Mouse (Mus musculus): ENCODE data around the gene Gimap4. TPM values are rescaled to one million over a fixed set of nuclear protein-coding genes. Genes with fewer than 3 reads are reported as not detected.

Gimap4 gene
- total RNA-seq, 1 experiment, result 0.67 TPM

- H3K9ac ChIP-seq (ENCODE audit: insufficient read depth, low read depth, low read length, poor library complexity, severe bottlenecking), result no peak overlapping the region
- H3K4me1 ChIP-seq (ENCODE audit: control insufficient read depth in 2 of 2, insufficient read depth in 2 of 2, low read length in 2 of 2, poor library complexity in 1 of 2), result peaks cover 4 to 14% of the 10 kb centered on the region in 2 experiments
- peak; percentile 12 for DNase-seq (ENCODE audit: low read depth, low spot score)
- TF ChIP-seq CHD2 (IDR thresholded peaks at IDR 0.05; ENCODE audit: low read depth, low read length) (no peak), ZNF384 (IDR thresholded peaks at IDR 0.05; ENCODE audit: low read depth, low read length) (peak; percentile 85)
- no peaks in the 10 kb centered on the region for H3K9me3 ChIP-seq (ENCODE audit: control insufficient read depth, insufficient read depth, low read depth, low read length)
- in situ Hi-C loops (cut with MboI; ENCODE audit: low sequenced_read_pairs in 2 of 2, unreplicated experiment in 2 of 2), result no loop called here
- H3K4me3 ChIP-seq (ENCODE audit: insufficient read depth in 1 of 2, low read depth in 1 of 2, low read length in 2 of 2, poor library complexity in 1 of 2, severe bottlenecking in 1 of 2), result no peak overlapping the region
- no peak overlapping the region for H3K27ac ChIP-seq (ENCODE audit: insufficient read depth, low read depth, low read length, poor library complexity, severe bottlenecking)
- H3K36me3 ChIP-seq (ENCODE audit: control insufficient read depth, insufficient read depth, low read length, poor library complexity, severe bottlenecking), result no peaks in the 10 kb centered on the region
These were observed 9.9 kb upstream of the Gimap4 start for GRCm38 (mm10) chr6:48674291-48675058.

GRCm38 (mm10) chr6:48675400-48675930, 8.9 kb upstream of the Gimap4 start:
- peaks cover 4 to 14% of the 10 kb centered on the region in 2 experiments for H3K4me1 ChIP-seq (ENCODE audit: control insufficient read depth in 2 of 2, insufficient read depth in 2 of 2, low read length in 2 of 2, poor library complexity in 1 of 2)
- DNase-seq (ENCODE audit: low read depth, low spot score), result no peak
- no peaks in the 10 kb centered on the region for H3K9me3 ChIP-seq (ENCODE audit: control insufficient read depth, insufficient read depth, low read depth, low read length)
- peak overlapping the region in 1 of 2 experiments; percentile 69; a peak in 2 of 4 replicates for H3K4me3 ChIP-seq (ENCODE audit: insufficient read depth in 1 of 2, low read depth in 1 of 2, low read length in 2 of 2, poor library complexity in 1 of 2, severe bottlenecking in 1 of 2)
- no peaks in the 10 kb centered on the region for H3K36me3 ChIP-seq (ENCODE audit: control insufficient read depth, insufficient read depth, low read length, poor library complexity, severe bottlenecking)
- in situ Hi-C loops (cut with MboI; ENCODE audit: low sequenced_read_pairs in 2 of 2, unreplicated experiment in 2 of 2), result no loop called here
- TF ChIP-seq ZC3H11A (IDR thresholded peaks at IDR 0.05; ENCODE audit: borderline replicate concordance, low read depth, low read length) (no peak), CHD2 (IDR thresholded peaks at IDR 0.05; ENCODE audit: low read depth, low read length) (no peak), MAFK (IDR thresholded peaks at IDR 0.05; ENCODE audit: insufficient read depth, low read depth, low read length) (no peak), ZNF384 (IDR thresholded peaks at IDR 0.05; ENCODE audit: low read depth, low read length) (no peak), HCFC1 (IDR thresholded peaks at IDR 0.05; ENCODE audit: borderline replicate concordance, insufficient read depth, low read length) (no peak)
- no peak overlapping the region for H3K9ac ChIP-seq (ENCODE audit: insufficient read depth, low read depth, low read length, poor library complexity, severe bottlenecking)
- peak overlapping the region; percentile 55 for H3K27ac ChIP-seq (ENCODE audit: insufficient read depth, low read depth, low read length, poor library complexity, severe bottlenecking)

- TF ChIP-seq HCFC1 (IDR thresholded peaks at IDR 0.05; ENCODE audit: borderline replicate concordance, insufficient read depth, low read length), result no peak
- no peak for TF ChIP-seq ZC3H11A (IDR thresholded peaks at IDR 0.05; ENCODE audit: borderline replicate concordance, low read depth, low read length)
- TF ChIP-seq ZNF384 (IDR thresholded peaks at IDR 0.05; ENCODE audit: low read depth, low read length), result no peak
- no peak for TF ChIP-seq CHD2 (IDR thresholded peaks at IDR 0.05; ENCODE audit: low read depth, low read length)
- no peak for TF ChIP-seq MAFK (IDR thresholded peaks at IDR 0.05; ENCODE audit: insufficient read depth, low read depth, low read length)
- peak within 1 kb of the TSS; percentile 71 for H3K27ac ChIP-seq (ENCODE audit: insufficient read depth, low read depth, low read length, poor library complexity, severe bottlenecking)
- peak; percentile 37 for DNase-seq (ENCODE audit: low read depth, low spot score)
These were observed 8.2 kb upstream of the Gimap4 start, which contains the start of gene Gimap9 for GRCm38 (mm10) chr6:48675931-48676859. Gimap9 (plus strand) TSS chr6:48676129.

GRCm38 (mm10) chr6:48676860-48677415, 7.4 kb upstream of the Gimap4 start:
- H3K36me3 ChIP-seq (ENCODE audit: control insufficient read depth, insufficient read depth, low read length, poor library complexity, severe bottlenecking), result no peaks in the 10 kb centered on the region
- in situ Hi-C loops (cut with MboI; ENCODE audit: low sequenced_read_pairs in 2 of 2, unreplicated experiment in 2 of 2), result no loop called here
- no peak overlapping the region; the same call in 1 of the 2 replicates for H3K27ac ChIP-seq (ENCODE audit: insufficient read depth, low read depth, low read length, poor library complexity, severe bottlenecking)
- no peaks in the 10 kb centered on the region for H3K9me3 ChIP-seq (ENCODE audit: control insufficient read depth, insufficient read depth, low read depth, low read length)
- H3K4me1 ChIP-seq (ENCODE audit: control insufficient read depth in 2 of 2, insufficient read depth in 2 of 2, low read length in 2 of 2, poor library complexity in 1 of 2), result peaks cover 4 to 14% of the 10 kb centered on the region in 2 experiments
- no peak overlapping the region for H3K4me3 ChIP-seq (ENCODE audit: insufficient read depth in 1 of 2, low read depth in 1 of 2, low read length in 2 of 2, poor library complexity in 1 of 2, severe bottlenecking in 1 of 2)
- no peak overlapping the region; the same call in 1 of the 2 replicates for H3K9ac ChIP-seq (ENCODE audit: insufficient read depth, low read depth, low read length, poor library complexity, severe bottlenecking)
- TF ChIP-seq ZC3H11A (IDR thresholded peaks at IDR 0.05; ENCODE audit: borderline replicate concordance, low read depth, low read length) (no peak), CHD2 (IDR thresholded peaks at IDR 0.05; ENCODE audit: low read depth, low read length) (no peak)
- no peak for DNase-seq (ENCODE audit: low read depth, low spot score)

More at GRCm38 (mm10) chr6:48675931-48676859, 8.2 kb upstream of the Gimap4 start, which contains the start of gene Gimap9:
- no peak within 1 kb of the TSS; the same call in 1 of the 2 replicates for H3K9ac ChIP-seq (ENCODE audit: insufficient read depth, low read depth, low read length, poor library complexity, severe bottlenecking)
- no peaks in the 10 kb centered on the region for H3K36me3 ChIP-seq (ENCODE audit: control insufficient read depth, insufficient read depth, low read length, poor library complexity, severe bottlenecking)
- H3K4me1 ChIP-seq (ENCODE audit: control insufficient read depth in 2 of 2, insufficient read depth in 2 of 2, low read length in 2 of 2, poor library complexity in 1 of 2), result peaks cover 4 to 14% of the 10 kb centered on the region in 2 experiments
- in situ Hi-C loops (cut with MboI; ENCODE audit: low sequenced_read_pairs in 2 of 2, unreplicated experiment in 2 of 2), result no loop called here
- H3K9me3 ChIP-seq (ENCODE audit: control insufficient read depth, insufficient read depth, low read depth, low read length), result no peaks in the 10 kb centered on the region
- H3K4me3 ChIP-seq (ENCODE audit: insufficient read depth in 1 of 2, low read depth in 1 of 2, low read length in 2 of 2, poor library complexity in 1 of 2, severe bottlenecking in 1 of 2), result peak within 1 kb of the TSS; percentile 44 to 69

Measured in ES-E14 (cell line).